Mouse (Mus musculus): ENCODE results near the gene Nup160.

DNA sequence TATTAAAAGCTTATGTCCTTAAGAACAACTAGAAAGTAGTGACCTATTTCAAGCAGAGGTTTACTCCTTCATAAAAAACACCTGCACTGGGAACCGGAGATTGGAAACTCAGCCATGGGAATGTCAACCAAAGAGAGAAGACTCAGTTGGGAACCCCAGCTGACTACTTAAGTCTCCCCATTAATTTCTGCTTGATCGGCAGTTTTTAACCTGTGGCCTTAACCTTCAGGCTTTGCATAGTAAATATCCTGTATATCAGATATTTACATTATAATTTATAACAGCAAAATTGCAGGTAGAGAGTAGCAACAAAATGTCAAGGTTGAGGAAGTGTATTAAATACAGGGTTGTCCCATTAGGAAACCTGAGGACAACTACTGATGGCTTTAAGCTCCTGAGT lies 76.5 kb downstream of the Nup160 start:
- TF ChIP-seq EP300 (IDR thresholded peaks at IDR 0.05) (no peak), CTCF (IDR thresholded peaks at IDR 0.05) (no peak)
